In the genomic region with DNA sequence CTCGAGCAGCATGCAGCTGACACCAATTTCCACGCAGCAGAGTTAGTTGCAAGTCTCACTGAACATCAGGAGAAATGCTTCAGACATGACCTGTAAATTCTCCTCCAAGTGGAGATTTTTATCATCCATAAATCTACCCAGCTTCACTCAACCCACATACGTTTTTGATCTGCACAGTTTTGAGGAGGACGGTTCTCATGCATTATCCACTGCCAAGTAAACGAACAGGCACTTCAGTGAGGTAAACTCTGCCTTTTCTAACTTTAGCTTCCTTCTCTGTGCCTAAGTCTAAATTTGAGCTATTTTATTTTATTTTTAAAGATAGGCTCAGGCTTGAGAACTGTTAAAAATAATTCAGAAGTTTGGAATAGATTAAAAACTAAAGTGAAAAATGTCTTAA, we compare ENCODE assay signal across 13 mouse cellular contexts.
"Had no signal": no experiment of that assay in that cellular context is flagged by ENCODE, and none has a peak within 500 bp of the region (broad histone marks: within the 10 kb centered on the region; RNA-seq: fewer than 3 reads in every experiment).

No protein-coding gene starts in this region.

- H3K4me1 ChIP-seq: limb, embryonic 15.5 days; midbrain, embryonic 15.5 days; neural tube, embryonic 12.5 days had no signal

- H3K27ac ChIP-seq: limb, embryonic 15.5 days; liver, embryonic 12.5 days; midbrain, embryonic 15.5 days; neural tube, embryonic 12.5 days; stomach, postnatal 0 days had no signal

- DNase-seq: kidney, postnatal 10 days; kidney, postnatal 4 days; left cerebral cortex, postnatal 4 days; lung, postnatal 36 days; thymus, adult 18-20 months; thymus, postnatal 25 days had no signal

- H3K9ac ChIP-seq: limb, embryonic 15.5 days; liver, embryonic 12.5 days; midbrain, embryonic 15.5 days; neural tube, embryonic 12.5 days had no signal

- H3K27me3 ChIP-seq: limb, embryonic 15.5 days; liver, embryonic 12.5 days; midbrain, embryonic 15.5 days; neural tube, embryonic 12.5 days had no signal

- H3K4me3 ChIP-seq: limb, embryonic 15.5 days; liver, embryonic 12.5 days; midbrain, embryonic 15.5 days; neural tube, embryonic 12.5 days had no signal

- H3K36me3 ChIP-seq: limb, embryonic 15.5 days; liver, embryonic 12.5 days; midbrain, embryonic 15.5 days; neural tube, embryonic 12.5 days had no signal

- H3K9me3 ChIP-seq: limb, embryonic 15.5 days; liver, embryonic 12.5 days; midbrain, embryonic 15.5 days; neural tube, embryonic 12.5 days had no signal

- ATAC-seq: liver, embryonic 12.5 days; lung, postnatal 0 days; midbrain, embryonic 15.5 days had no signal

- H3K4me2 ChIP-seq: limb, embryonic 15.5 days; liver, embryonic 12.5 days; midbrain, embryonic 11.5 days; midbrain, embryonic 15.5 days; neural tube, embryonic 12.5 days had no signal
